Mouse (Mus musculus) layer of hippocampus, adult 9-11 months (tissue): ENCODE results near the gene Tpi1.
"Not testable (repeated sequence)": the region's sequence is repeated elsewhere in the genome, so short reads cannot be mapped to it uniquely, and the experiment has no call there.

Source experiments
- DNase-seq: peaks from one replicate; pipeline ENCODE4 v3.0.0; 2022

Tpi1 gene

DNA sequence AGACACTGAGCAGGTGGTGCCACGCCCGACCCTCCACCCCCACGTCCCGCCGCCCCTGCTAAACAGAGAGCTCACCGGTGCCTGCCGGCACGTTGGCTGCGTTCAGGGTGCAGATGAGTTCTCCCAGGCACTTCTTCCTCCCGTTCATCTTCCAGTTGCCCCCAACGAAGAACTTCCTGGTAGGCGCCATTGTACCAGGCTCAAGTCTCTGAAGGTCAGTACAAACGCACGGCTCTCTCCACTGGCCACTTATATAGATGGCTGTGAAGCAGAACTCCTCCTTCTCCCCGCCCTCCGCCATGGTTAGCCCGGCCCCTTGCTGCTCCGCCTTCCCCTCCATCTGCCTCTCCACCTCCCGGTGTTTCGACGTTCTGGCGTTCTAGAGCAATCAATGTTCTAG lies at the start of gene Tpi1:
Tpi1 (minus strand) TSS at position 364 of the 400 bp plus-strand sequence.
- DNase-seq: peak; percentile 91

DNA sequence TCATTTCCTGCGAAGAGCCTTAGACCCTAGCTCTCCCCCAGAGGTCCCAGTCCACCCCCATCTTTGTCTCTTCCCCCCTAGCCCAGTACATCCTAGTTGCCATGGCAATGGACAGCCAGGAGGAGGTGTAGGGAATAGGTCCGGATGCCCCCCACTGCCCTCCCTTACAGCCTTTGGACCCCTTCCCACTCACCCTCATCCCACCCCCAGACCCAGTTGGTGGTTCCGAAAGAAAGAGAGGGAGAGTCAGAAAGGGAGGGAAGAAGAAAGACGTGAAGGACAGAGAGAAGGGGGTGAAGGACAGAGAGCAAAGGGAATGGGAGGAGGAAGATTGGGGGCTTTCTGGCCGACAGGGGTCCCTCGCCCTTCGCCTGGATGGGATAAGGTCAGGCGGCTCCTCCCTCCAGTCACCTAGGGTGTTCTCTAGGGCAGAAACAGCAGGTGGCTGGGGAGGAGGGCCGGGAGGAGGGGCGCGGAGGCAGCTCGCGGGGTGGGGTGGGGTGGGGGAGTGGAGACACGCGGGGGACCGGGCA lies 49.1 kb upstream of the Tpi1 start:
- no peak for DNase-seq

DNA sequence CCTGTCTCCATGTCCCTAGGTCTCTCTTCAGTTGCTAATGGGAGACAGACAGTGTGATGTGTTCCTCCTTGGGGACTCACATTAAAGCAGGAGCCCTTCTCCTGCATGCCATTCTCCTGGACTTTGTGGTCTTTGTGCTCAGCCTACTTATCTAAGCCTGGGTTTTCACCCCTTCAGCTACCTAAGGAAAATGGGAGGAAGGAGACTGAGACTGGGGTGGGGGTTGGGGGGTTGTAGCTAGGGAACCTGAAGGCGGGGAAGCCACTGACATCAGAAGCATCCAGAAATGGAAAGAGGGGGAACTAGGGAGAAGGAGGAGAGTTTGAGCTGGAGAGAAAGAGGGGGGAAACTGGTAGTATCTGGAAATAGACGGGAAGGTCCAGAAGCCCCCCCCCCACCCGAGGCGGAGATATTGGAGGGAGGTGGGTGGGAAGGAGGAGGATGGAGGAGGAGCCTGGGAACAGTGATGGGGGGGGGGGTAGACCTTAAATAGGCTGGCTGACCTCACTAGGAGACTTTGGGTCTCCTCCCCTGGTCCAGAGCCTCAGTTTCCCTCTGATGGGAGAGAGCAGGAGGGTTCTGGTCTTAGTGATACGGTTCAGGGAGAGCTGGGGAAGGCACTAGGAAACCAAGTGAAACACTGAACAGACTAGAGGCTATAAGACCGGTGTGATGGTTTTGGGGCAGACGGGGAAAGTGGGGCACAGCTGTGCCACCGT lies 48.5 kb upstream of the Tpi1 start:
- DNase-seq: no peak

DNA sequence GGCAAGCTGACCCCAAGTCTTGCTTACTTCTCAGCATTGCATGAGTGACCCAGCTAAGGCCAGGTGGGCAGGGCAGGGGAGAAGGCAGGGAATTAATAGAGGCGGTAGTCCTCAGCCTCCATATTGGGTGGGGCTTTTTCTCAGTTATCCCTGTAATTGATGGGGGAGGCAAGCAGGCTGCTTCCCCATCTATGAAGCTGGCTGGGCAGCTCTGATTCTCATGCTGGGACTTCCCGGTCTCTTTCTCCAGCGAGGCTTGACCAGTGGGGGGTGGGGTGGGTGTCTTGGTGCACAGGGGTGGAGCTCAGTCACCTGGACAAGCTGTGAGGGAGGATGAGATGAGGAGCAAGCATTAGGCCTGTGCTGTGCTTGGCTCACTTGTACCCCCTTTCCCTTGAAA lies 47.7 kb upstream of the Tpi1 start:
- no peak for DNase-seq

DNA sequence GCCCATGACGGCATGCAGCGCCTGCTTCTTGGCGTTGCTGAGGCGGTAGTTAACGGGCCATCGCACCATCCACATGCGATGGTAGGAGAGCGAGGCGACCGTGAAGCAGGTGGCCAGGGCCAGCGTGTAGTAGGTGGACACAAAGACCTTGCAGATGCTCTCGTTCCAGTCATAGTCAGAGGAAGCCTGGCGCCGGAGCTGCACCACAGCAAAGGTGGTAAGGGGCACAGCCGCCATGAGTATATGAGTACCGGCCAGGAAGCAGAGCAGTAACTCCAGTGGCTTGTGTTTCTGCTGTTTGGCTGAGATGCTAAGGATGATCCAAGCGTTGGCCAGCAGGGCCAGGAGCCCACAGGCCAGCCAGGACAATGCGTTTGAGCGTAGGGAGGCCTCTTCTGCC lies 47.2 kb upstream of the Tpi1 start:
- no peak for DNase-seq

DNA sequence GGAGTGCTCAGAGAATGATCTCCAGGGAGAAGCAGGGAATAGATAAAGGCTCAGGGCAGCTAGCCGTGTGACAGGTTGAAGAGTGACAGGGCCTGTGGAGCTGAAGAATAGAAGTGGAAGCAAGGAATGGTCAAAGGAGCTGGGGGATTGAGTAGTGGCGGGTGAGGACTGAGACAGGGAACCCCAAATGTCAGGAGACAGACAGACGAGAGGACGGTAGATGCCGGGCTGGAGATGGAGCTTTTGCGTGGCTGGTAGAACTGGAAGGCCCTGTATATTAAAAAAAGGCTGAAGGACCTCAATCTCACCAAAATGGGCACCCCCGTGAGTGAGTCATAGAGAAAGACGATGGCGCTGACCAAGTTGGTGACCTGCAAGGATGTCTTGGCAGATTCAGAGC lies 46.4 kb upstream of the Tpi1 start:
- no peak for DNase-seq

DNA sequence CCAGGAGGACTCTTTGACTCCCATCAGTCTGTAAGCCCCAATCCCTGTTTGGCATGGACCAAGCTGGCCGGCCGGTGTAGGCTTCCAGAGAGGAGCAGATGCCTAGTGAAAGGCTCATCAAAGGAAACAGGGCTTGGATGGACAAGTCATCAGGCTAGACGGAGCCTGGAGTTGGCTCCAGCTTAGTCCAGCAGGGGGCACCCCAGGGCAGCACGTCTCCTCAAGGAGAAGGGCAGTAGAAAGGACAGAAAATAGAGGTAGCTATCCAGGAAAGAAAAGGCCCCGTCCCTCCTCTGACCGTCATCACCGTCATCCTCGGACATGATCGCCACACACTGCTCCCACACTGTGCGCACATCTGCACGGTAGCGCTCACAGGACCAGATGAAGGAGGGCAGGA lies 45.6 kb upstream of the Tpi1 start:
- DNase-seq: peak; percentile 78

DNA sequence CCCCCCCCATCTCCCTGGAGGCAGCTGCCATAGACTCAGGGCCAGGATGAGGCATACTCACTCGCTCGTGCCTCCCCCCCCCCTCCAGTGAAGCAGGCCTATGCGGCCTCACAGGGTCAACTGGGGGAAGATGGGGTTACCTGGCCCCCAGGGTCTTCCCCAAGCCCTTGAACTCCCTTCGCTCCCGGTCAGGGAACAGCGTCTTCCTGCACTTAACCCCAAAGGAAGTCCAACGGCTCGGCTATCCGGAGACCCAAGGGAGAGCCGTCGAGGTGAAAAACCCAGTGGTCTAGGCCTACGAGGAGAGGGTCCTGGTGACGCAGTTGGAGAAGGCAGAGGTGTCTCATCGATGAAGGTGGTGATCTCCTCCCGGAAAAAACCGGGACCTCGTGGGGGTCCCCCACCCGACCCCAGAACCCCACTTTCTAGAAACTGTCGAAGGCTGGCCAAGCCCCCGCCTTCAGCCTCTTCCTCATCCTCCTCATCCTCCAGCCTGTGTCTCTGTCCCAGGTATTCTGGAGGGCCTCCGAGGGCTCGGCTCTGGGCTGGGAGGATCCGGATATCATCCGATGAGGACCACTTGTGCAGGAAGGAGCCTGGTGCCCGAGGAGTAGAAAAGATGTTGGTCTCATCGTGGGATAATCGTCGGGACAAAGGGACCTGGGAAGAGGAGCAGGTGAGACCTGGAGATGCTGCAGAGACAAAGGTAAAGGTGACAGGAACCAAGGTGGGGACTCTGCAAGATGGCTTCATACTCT lies 44.6 kb upstream of the Tpi1 start:
- no peak for DNase-seq

DNA sequence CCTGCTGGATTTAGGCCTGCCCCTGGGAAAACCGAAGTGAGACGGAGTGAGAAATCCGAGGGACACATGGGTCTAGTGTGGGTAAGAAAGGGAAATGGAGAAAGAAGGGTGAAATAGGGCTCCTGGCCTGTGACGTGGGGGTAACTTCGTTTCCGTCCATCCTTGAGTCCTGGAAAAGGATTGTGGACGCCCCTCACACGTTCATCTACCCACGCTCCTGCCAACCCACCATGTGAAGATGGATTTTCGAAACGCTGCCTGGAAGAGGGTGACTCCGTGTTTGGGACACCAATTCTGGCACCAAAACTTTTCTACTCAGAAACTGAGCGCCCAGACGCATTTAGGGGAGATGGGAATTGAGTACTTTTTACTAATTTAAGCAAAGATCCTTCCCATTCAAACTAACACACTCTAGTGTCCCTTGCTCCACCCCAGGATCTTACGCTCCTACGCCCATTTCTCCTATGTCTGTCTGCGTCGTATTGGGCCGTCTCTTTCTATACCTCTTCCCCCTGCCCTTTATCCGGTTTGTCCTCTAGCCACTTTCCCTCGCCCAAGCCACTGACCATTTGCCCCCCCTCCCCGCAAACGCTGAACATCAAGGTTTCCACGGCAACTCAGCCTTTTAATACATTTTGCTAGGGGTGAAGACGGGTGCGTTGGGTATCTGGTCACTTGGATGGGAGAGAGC lies 43.9 kb upstream of the Tpi1 start:
- no peak for DNase-seq

DNA sequence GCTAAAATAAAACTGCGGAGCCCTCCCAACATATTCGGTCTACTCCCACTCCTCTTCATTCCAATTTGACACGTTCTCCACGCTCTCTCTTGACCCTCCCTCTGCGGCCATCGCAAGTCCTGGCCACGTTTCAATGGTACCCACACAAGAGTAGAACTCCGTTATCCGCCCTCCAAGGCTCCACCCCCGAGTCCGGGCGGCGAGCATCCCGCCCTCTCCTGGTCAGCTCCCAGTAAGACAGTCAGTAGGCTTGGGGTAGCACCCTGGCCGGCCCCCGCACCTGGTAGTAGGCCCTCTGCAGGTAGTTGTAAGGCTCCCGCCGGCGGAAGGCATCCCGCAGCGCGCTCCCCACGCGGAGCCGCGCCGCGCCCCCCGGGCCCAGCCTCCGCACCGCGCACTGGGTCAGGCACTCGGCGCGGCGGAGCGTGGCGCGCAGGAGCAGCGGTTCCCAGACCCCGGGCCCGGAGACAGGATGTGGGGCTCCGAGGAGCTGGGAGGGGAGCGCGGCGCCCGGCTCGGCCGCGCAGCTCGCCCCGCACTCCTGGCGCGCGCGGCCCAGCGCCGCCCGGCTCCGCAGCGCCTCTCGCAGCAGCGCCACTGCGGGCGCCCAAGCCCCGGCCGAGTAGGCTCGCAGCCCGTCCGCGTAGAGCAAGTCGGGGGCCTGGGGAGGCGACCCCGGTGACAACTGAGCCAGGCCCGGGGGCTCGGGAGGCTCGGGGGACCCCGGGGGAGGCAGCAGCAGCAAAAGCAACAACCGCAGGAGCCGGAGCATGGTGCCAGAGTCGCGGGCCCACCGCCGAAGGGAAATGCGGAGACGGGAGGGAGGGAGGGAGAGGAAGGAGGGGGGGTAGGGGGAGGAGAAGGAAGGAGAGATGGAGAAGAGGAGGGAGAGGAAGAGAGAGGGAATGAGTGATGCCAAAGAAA lies 43.1 kb upstream of the Tpi1 start, which contains the start of gene P3h3:
P3h3 (minus strand) TSS at position 837 of the 924 bp plus-strand sequence.
- peak; percentile 86 for DNase-seq

DNA sequence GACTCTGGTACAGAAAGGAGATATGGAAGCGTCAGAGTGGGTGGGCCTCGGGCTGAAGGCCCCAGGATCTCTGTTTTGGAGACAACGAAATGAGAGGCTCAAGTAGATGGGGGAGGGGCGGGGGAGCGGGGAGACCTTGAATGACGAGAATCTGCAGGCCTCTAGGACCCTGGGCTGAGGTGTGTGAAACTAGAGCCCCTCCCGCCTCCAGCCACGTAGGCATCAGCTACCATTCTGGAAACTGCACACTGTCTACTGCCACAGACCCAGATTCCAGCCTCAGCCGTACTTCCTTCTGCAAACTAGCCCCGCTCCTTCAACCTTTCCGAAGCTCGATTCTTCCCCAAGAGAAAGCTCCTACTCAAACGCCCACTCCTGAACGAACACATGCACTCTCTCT lies 42.2 kb upstream of the Tpi1 start:
- peak; percentile 57 for DNase-seq

DNA sequence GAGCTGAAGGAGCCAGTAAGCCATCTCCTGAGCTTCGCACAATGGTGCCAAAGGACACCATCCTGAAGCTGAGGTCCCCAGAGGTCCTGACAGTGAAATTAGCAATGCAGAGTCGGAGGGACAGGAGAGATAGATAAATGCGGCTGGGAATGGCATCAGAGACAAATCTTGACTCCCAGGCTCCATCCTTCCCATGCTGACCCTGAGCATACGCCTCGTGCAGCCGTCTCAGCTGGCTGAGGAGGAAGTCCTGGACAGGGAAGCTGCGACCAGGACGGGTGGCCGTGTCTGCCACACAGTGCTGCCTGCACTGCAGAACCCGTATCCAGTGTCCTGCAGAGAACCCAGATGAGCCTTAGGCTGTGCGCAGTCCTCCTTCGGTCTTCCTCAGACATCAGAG lies 40.6 kb upstream of the Tpi1 start:
- no peak for DNase-seq

DNA sequence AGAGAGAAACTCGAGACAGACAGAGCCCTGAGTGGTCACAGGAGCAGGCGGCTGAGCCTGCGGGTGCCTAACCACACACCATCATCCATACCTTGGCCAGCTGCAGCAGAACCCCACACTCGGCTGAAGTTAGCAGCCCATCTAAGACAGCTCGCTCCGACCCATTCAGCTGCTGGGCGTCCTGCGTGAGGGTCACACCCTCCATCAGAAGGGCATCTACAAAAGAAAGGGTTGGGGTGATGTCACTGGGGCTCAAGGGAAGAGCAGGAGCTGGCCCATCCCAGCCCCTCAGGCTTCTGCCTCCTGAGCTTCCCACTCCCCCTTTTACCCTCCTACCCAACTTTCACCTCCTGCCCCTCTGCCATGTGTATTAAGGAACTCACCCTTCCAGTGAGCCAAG lies 36.4 kb upstream of the Tpi1 start:
- DNase-seq: no peak

DNA sequence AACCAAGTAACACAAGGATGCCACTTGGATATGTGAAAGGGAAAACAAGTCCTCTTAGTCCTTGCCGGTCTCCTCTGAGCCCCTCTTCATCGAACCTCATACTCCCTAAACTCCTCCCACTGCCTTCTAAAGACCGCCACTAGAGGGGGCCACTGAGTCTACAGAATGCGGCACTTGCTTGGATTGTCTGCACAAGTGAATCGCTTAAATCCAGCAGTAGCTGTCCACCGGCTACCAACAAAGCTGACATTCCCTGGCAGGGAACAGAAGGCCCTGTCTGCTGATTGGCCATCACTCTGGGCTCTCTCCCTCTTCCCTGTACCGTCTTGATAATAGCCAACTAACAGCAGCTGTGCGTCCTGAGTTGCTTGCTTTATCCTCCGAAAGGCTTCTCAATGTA lies 33.2 kb upstream of the Tpi1 start:
- DNase-seq: peak; percentile 91

DNA sequence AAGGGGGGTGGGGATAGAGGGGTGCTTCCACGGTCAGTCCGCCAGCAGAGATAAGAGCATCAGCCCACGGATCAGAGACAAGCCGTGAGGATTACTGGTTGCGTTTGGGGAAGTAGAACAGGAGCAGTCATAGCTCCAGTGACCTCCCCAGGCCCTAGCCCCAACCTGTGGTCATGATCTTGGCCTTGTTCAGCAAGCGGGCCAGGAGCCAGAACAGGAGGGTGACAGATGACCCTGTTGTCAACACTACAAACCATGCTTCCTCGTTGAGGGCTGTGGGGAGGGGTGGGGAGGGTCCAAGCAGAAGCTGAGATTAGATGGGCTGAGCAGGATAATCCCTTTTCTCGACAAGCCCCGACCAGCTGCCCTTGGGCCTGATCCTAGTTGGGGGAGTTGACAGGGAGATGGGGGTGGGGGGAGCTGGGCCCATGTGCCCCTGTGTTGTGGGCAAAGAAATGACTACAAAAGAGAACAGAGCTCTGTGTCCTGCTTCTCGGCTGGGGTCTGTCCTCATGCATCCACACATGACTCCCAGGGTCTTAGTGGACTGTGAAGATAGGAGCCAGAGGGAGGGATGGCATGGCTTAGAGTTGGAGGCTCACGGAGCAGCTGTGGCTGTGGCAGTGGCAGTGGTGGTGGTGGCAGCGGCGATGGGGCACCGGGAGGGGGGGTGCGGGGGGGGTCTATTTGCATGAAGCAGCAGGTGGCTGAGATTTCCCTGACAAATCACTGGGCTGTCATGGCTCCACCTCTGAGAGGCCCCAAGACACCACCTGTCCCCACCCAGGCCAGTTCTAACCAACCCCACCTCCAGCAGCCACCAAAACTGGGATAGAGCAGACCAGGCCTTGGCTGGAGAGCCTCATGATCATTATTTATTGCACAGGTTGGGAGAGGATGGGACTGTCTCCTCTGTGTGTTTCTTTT lies 26.4 kb upstream of the Tpi1 start, which contains the start of gene Gnb3:
Gnb3 (minus strand) TSS at position 35 of the 927 bp plus-strand sequence.
- no peak for DNase-seq

DNA sequence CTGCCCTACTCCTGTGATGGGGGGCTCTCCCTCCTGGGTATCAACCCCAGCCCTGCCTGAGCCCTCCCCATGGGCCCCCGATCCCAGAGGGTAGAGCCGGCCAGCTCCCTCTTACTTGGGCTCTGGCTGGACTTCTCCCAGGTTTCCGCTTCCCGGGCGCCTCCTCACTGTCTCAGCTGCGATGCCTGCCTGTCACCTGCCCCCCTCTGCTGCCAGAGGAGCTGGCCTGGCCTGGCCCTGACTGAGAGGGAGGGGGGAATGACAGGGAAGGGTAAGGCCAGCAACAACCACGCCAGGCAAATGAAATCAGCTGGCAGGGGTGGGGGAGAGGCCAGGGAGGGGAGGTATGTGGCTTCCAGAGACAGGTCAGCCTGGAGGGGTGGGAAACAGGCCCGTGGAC lies 25.7 kb upstream of the Tpi1 start:
- no peak for DNase-seq

DNA sequence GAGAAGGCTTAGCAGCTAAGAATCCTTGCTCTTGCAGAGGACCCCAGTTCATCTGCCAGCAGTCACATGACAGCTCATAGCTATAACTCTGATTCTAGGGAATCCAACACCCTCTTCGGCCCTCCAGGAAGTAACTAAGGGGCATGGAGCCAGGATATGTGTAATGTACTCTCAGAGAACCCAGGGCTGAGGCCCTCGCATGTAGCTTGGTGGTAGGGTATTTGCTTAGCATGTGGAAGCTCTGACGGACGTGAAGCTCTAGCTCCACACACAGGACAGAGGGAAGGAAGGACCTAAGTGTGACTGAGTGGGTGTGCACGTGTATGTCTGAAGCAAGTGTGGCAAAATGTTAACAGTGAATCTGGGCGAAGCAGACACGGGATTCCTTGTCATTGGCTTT lies 22.3 kb upstream of the Tpi1 start:
- DNase-seq: no peak

DNA sequence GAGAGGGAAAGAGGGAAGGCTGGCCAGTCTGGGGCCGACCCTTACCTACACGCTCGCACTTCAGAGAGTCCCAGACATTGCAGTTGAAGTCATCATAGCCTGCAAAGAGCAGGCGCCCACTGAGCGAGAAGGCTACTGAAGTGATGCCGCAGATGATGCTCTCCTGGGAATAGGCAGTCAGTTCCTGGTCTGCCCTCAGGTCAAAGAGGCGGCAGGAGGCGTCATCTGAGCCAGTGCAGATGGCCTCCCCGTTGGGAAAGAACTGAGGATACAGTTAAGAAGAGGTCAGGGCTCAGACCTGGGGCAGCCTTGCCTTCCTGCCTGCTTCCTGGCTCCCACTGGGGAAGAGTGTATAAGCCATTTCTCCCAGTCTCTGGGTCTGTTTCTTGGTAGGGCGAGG lies 21.4 kb upstream of the Tpi1 start:
- no peak for DNase-seq

DNA sequence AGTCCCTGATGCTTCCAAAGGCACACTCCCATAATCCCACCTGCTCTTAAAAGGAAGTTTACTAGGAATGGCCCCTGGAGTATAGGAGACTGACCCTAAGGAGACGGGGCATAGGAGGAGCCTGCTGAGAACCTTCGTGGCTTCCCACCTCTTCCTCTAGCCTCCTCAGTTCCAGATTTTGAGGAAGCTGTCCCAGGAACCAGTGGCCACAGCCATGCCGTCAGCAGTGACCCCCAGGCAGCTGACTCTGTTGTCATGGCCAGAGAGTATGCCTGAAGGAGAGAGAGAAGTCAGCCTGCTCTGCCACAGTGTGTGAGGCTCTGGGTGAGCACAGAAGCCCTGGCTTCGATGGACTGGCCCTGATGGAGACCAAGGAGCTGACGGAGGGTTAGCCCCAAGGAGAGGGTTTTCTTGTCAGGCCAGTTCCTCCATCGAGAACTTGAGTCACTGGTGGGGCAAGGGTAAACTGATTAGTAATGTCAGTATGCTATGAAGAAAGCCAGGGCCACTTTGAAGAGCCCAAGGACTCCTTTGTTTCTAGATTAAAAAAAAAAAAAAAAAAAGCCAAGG lies 20.5 kb upstream of the Tpi1 start:
- DNase-seq: no peak

DNA sequence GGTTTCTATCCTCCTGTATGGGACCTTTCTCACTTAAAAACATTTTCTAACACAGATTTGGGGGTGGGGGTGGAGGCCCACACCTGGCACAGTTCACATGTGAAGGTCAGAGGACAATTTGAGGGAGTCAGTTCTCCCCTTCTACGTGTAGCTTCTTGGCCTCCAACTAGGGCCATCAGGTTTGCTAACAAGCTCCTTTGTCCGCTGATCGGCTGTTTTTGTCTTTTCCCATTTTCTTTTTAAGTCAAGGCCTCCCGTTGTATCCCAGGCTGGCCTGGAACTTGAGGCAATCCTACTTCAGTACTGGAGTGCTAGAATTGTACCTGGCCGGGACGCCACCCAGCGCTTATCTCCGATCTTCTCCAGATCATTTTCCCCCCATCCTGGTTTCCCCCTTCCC lies 17.6 kb upstream of the Tpi1 start:
- no peak for DNase-seq

DNA sequence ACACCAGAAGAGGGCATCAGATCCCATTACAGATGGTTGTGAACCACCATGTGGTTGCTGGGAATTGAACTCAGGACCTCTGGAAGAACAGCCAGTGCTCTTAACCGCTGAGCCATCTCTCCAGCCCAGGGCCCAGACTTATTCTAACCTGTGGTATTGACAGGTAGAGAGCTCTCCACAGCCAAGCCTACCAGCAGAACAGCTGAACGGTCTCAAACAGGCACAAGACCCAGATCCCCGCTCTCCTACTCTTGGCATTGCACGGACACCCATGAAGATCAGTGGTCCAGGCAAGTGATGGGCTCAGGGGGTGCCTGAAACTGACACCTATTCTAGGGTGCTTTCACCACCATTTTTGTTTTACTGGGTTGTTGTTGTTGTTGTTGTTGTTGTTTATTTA lies 17.1 kb upstream of the Tpi1 start:
- not testable (repeated sequence) for DNase-seq
